Mouse (Mus musculus) ES-CJ7 (cell line): Measurements from ENCODE around the gene Rnf157.
A peak's percentile ranks its signal among the peaks of the same experiment; 100 is the strongest.

ENCODE experiments used
- DNase-seq: peaks from one replicate; pipeline ENCODE4 v3.0.0; 2011; ENCODE audit warnings: low read depth, low spot score

Rnf157 gene

DNA sequence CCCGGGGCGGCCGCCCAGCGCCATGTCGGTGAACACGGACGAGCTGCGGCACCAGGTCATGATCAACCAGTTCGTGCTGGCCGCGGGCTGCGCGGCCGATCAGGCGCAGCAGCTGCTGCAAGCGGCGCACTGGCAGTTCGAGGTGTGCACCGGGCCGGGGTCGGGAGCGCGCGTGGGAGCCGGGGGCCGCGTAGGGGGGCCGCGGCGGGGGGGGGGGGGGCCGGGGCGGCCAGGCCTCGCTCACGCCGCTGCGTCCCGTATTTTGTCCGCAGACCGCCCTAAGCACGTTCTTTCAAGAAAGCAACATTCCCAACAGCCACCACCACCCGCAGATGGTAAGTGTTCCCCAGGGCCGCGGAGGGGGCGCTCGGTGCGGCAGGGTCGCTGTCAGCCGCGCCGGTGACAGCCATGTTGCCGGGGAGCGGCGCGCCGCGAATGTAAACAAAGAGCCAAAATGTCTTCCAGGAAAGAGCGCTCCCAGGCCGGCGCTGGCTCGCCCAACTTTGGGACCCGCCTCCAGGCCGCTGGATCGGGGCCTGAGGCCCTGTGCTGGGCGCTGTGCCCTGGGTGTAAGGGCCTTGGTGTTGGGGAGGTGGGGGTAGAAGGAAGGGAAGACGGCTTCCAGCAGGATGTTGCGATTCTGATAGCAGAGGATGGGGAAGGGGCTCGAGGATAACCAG lies 21.6 kb upstream of the Rnf157 start:
- no peak for DNase-seq

DNA sequence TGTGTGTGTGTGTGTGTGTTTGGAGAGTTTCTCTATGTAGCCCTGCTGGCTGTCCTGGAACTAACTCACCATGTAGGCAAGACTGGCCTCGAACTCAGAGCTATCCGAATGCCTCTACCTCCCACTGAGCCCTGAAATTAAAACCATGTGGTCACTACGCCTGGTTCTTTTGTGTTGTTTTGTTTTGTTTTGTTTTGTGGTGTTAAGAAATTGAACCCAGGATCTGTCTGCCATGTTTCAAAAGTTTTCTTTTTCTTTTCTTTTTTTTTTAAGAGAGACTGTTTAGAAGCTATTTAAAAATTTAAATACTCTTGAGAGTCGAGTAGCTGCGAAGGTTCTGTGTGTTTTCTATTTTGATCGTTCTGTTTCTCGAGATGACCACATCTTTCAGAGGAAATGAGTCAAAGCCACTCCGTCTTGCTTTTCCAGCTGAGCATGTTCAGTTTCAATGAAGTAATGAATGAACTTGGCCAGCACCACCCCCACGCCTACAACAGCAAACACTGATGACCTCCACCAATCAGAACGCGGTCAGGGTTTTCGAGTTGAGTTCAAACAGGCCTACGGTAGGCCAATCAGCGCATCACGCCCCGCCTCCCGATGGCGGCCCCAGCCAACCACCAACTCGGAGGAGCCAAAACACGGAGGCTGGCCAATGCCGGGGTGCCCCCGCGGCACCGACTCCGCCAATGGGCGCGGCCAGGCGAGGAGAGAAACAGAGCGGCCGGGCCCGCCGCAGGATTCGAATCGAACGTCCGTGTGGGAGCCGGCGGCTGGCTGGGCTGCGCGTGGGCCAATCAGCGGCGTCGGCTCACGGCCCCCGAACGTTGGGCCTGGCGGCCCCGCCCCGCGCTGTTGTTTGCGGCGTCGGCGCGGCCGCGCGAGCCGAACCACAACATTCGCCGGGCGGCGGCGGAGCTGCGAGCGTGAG lies 20.8 kb upstream of the Rnf157 start, which contains the start of gene Ubald2:
Ubald2 (plus strand) TSS at position 739 of the 931 bp plus-strand sequence.
- DNase-seq, result peak; percentile 100

DNA sequence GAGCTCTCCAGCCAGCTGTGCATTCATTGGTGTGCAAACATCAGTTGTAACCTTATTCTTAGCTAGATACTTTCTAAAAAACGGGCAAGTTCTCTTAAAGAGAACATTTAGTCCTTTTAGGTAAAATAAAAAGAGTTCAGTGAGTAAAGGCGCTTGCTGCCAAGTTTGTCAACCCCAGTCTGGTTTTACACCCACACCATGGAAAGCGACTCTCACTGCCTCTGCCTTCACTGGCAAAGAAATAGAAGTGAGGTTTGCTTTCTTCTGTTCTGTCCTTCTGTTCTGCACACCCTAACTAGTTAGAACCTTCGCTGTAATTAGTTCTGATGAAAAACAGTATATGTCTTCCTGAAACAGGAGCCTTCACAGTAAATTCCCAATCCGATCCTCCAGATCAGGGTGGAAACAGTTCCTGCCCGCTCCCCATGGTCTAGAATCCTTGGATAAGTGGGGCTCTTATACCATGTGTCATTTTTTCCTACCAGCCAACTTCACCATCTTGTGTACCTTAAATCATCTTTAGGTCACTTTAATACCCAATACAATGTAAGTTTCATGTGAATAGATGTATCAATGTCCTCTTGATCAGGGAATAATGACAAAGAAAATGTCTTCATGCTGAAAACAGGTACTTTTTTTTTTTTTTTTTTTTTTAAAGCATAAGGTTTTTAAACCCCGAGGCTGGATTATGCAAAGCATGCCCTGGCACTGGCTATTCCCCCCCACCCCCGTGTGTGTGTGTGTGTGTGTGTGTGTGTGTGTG lies 19.9 kb upstream of the Rnf157 start:
- DNase-seq, result no peak

DNA sequence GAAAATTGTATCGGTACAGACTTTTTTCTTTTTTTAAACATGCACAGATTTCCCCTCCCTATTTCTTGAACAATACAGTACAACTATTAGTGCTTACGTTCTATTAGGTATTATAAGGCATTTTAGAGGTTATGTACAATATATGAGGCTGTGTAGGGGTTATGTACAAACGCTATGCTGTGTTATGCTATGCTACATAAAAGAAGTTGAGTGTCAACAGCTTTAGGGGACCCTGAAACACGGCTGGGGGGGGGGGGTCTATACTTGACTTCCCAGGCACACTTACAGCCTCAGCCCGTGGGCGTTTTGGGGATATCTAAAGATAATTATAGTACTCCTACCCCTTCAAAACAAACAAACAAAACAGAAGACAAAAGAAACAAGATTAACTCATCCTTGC lies 19.3 kb upstream of the Rnf157 start:
- DNase-seq, result no peak

DNA sequence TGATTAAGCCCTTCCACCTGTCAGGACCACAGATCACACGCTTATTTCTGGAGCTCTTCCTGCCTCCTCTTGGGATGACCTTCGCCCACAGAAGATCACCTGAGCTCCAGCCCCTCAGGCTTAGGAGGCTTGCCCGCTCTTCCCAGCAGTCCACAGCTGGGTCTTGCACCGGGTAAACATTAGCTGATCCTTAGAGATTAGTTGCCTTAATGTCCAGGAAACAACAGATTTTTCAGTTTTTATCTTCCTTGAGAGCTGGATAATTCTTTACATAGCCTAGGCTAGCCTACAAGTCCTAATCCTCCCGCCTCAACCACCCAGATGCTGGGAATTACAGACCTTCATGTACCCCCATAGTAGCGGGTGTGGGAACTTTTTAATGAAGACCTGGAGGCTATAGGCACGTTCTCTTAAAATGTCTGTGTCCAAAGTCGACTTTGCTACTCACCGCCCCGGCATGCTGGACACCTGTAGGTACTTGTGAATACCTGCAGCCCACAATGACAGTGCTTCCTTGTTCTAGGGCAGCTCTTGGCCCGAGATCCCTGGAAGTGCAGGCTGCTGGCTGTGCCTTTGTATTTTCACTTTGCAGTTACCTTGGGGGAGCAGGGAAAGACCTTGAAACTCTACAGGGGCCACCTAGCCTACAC lies 18.7 kb upstream of the Rnf157 start:
- peak; percentile 70 for DNase-seq

DNA sequence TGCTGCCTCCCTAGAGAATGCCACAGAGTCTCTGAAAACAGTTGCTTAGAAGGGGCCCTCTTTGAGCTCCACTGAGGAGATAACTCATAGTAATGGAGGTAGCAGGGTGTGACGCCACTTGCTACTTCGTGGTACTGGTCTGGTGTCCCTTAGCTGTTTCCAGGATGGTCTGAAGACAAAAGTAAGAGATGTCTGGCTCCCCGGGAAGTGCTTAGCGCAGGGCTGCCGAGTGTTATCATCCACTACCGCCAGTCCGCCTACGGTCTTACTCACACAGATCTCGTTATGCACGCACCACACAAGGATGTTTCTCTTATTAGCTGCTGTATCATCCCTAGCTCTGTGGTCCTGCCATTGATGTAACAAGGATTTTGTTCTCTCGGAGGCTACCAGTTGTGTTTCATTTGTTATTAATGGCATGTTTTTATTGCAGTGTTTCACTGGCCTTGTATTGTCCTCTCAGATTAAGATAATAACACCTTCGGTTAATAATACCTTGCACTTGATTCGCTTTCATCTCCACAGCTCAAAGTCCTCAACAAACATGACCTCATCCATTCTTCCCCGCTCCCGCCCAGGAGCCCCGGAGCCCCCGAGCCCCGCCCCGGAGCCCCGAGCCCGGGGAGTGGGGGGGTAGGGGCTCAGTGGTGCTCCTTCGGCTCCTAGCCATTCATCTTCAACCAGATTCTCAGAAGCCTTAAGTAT lies 18.0 kb upstream of the Rnf157 start:
- DNase-seq, result no peak

DNA sequence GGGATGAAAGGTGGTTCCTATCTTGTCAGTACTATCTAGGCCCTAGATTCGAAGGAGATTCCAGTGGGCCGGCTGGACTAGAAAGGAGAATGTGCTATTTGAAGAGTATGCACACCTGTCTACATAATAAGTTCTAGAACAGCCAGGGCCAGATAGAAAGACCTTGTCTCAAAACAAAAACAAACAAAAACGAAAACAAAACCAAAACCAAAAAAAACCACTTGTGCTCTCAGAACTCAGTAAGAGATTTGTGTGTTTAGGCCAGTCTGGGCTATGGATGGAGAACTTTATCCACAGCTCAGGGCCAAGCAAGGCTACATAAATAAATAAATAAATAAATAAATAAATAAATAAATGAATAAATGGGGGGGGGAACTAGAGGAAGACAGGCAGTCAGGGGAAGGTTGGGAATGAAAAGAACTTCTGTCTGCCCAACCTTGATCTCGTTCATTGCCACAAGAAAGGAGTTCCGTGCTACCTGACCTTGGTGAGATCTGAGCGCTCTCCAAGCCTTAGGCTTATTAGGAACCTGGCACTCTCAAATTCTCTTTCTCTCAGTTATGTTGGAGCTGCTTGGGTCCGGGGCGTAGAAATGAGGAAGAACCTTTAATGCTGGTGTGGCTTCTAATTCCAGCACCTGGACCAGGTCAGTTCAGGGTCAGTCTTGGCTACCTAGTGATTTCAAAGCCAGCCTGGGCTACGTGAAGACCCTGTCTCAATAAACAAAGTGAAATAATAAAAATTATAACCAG lies 17.2 kb upstream of the Rnf157 start:
- DNase-seq, result no peak

DNA sequence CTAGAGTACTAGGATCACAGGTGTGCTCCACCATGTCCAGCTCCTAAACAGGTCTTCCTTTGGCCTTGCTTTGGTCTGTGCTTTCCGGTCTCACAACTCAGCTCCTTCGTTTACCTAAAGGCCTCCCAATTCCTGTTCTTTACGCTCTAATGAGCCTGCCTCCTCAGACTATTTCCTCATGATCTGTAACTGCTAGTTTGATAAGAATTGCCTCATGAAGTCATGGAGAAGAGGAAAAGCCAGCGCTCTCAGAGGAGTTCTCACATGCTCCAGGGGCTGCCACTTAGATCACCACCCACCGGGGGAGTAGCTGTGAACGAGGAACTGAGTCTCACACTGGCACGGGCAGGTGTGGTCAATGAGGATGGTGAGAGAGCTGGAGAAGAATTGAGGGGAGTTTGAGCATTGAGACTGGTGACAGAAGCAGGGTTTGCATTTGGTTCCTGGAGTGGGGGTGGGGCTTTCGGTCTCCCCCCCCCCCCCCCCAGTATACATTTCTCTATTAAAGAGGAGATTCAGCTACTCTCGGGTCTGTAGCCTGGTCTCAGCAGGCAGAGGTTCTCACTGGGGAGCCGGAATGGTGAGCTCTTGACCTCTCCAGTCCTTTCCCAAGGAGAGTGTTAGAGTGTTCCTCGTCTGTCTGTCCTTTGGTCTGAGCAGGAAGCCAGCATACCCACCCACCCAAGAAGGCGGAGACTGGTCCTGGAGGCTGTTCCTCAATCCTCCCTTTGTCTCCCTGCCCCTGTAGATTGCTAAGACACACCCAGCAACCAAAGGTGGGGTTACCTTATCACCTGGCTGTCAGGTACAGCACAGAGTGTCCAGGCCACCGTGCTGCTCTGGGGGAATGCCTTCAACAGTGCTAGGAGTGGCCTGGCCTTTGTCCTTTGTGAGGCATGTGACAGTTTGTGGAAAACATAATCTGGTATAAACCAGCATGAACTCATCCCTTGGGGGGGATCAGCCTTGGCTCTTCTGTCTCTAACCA lies 16.3 kb upstream of the Rnf157 start:
- DNase-seq, result peak; percentile 89

DNA sequence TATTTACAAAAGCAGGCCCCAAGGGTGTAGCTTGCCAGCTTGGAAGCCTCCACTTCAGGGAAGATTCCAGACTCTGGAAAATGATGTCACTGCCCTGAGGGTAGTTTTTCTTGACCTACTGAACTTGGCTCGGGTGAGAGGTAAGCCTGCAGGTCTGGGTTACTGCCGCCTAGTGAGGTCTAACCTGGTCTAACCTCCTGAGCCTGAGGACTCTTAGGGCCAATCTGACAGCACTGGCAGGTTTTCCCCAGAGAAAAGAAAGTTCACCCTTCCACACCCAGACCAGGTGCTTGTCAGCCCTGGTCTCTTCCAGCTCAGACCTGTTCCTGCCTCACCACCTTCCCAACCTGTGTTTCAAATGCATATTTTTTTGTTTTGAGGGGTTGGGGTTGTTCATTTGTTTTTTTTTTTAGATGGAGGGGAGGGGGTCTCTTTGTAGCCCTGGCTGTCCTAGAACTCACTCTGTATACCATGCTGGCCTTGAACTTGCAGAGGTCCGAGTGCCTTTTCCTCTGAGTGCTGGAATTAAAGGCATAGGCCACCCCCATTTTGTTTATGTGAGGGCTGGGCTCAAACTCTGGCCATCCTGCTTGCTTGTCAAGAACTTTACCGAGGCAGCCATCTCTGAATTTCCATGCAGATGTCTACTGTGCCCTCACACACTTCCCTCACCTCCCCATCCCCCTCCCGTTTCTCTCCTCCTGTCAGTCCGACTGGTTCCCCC lies 14.2 kb upstream of the Rnf157 start:
- DNase-seq, result peak; percentile 92

DNA sequence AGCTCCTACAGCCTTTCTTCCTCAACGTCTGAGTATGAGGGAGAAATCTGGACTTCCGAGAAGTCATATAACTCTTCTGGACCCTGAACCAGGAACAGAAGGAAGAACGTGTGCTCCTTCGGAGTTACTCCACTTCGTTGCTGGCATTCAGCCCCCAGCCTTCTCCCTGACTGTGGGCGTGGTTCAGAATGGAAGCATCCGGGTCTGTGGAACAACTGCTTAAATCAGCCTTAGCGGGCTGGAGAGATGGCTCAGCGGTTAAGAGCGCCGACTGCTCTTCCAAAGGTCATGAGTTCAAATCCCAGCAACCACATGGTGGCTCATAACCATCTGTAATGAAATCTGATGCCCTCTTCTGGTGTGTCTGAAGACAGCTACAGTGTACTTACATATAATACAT lies 13.5 kb upstream of the Rnf157 start:
- peak; percentile 90 for DNase-seq

DNA sequence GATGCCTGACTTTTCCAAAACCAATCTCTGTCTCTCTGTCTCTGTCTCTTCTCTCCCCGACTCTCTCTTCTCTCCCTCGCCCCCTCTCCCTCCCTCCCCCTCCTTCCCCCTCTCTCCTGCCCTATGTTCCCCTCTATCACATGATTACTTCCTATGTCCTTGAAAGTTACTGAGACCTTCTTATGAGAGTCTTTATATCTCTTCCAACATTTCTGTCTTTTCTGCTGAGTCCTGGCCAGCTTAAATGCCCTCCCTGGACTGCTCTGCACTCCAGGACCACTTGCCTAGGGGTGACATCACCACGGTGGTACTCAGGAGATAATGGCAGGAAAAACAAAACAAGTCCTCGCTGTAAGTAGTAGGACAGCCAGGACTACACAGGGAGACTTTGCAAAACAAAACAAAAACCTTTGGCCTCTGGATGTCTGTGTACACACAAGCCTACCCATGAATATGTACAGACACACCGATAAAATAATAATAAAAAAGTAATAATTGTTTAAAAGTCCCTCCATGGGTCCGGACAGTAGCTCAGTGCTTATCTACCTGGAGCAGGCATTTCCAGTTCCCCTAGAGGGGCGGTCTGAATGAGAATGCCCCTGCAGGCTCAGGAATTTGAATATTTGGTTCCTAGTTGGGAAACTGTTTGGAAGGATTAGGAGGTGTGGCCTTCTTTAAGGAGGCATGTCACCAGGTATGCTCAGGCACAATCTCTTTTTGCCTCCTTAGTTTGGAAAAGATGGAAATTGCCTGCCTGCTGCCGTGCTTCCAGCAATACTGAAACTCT lies 12.0 kb upstream of the Rnf157 start:
- peak; percentile 21 for DNase-seq

DNA sequence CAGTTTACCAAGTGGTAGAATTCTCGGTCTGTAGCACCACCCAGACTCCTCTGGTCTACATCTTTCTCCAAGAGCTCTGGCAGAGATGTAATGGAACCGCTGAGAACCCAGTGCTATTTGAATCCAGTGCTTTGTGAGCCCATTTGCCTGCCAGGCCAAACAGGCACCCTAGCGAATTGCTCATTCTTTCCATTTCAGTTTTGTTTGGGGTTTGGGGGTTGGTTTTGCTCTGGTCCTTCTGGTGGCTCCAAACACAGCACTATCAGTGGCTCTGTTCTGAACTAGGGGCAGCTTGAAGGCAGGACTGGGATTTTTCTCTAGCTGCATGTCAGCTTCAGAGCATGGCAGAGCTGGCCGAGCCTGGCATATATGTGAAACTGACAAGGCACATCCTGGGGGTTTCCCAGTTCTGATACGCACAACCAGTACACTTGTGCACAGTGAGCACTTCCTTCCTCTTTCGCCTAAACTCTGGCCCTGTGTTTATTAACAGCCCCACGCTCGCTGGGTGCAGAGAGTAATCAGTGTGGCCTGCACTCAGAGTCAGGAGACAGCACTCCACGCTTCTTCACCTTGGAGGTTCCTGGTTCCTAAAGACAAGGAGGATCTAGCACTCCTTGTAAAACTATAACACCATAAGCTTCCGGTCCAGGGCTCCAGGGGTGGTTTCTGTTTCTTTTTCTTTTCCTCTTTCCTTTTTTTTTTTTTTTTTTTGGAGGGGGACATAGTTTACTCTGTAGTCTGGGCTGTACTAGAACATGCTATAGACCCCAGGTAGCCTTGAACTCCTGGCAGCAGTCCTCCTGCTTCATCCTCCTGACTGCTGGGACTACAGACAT lies 11.2 kb upstream of the Rnf157 start:
- DNase-seq, result no peak

DNA sequence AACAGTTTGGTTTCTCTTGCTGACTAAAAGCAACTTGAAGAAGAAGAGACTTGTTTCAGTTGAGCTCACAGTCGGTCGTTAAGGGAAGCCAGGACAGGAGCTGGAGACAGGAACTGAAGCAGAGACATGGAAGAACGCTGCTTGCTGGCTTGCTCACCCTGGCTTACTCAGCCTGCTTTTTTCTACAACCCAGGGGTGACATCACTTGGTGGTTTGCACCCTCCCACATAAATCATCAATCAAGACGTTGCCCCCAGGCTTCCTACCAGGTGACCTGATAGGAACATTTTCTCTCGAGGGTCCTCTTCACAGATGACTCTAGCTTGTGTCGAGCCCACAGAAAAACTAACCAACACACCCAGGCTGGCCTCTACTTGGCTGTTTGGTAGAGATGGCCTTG lies 10.4 kb upstream of the Rnf157 start:
- no peak for DNase-seq

DNA sequence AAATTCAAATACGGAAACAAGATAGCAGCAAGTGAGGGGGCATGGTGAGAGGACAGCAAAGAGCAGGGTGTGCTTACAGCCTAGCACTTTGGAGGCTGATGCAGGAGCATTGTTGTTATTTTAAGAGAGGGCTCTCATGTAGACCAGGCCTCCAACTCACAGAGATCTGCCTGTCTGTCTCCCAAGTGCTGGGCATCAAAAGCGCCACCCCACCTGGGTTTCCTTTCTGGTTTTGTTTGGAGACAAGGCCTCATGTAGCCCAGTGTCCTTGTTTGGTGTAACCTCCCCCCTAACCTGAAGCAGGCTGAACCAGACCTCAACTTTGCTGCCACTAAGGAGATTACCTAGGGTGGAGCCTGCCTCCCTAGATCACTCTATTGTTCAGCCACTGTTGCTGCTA lies 9.7 kb upstream of the Rnf157 start:
- DNase-seq, result no peak

DNA sequence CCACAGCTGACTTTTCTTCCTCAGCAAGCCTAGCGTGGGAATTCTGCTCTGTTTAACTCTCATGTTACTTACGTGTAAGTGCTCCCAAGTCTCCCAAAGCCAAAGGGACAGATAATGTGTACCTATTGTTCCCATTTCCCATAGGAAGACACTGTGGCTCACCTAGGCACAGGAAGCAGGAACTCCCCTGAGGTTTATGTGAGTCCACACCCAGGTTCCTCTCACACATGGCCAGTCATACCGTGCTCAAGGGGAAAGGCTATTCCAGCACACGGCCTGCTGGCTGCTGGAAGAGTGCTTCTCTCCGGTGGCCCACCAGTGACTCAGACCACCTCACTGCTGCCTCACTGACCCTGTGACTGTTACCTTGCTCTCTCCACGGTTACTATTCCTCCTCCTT lies 8.3 kb upstream of the Rnf157 start:
- no peak for DNase-seq

DNA sequence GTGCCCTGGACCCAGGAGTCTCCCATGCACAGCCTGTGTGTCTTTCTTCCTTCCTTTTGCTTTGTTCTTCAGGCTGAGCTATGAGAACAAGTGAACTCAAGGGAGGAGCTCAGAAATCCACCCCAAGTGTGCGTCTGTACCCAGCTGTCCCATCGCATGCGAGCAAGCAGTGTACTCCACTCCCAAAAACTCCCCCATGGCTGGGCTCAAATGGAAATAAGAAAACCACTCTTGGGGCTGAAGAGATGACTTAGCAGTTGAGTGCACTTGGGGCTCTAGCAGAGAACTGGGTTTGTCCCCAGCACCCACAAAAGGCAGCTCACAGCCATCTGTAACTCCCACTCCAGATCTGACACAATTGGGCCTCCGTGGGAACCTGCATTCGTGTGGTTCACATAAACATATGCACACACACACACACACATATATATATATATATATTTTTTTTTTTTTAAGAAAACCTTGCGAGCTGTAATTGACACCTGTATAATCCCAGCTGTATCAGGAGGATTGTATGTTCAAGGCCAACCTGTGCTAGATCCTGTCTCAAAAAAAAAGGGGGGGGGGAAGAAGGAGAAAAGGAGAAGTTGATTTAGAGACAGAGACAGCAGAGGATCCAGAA lies 6.1 kb upstream of the Rnf157 start:
- DNase-seq, result no peak
